Mouse (Mus musculus) Muller cell, postnatal 12 days (primary cell): ENCODE data around the gene Acp2.

ENCODE experiments used
- DNase-seq: peaks from one replicate; pipeline ENCODE4 v3.0.0-alpha.2; 2015; ENCODE audit errors: inconsistent ontology term

Acp2 gene

GRCm38 (mm10) chr2:91256256-91257125, 53.8 kb downstream of the Acp2 start:
- DNase-seq, result peak; percentile 82

GRCm38 (mm10) chr2:91257126-91257980, 54.7 kb downstream of the Acp2 start:
- DNase-seq, result peak; percentile 83

GRCm38 (mm10) chr2:91258054-91258453, 55.4 kb downstream of the Acp2 start:
- DNase-seq, result peak; percentile 48

- no peak for DNase-seq
Measured at GRCm38 (mm10) chr2:91258830-91259229, 56.1 kb downstream of the Acp2 start.

GRCm38 (mm10) chr2:91259493-91259892, 56.8 kb downstream of the Acp2 start:
- DNase-seq, result no peak
